Mouse (Mus musculus): ENCODE data around the gene Mical2. TPM values are rescaled to one million over a fixed set of nuclear protein-coding genes. Genes with fewer than 3 reads are reported as not detected.

The Mical2 gene
- polyA plus RNA-seq, 1 experiment, result 8.5 TPM

GRCm38 (mm10) chr7:112241211-112241944, 15.7 kb downstream of the Mical2 start:
- H3K27ac ChIP-seq (ENCODE audit: insufficient read depth, low read depth, low read length), result no peak overlapping the region
- no peak overlapping the region for H3K4me3 ChIP-seq (ENCODE audit: insufficient read depth, low read length)
- TF ChIP-seq POLR2A (IDR thresholded peaks at IDR 0.05; ENCODE audit: borderline replicate concordance, low read depth, low read length), result no peak
- TF ChIP-seq CTCF (IDR thresholded peaks at IDR 0.05; ENCODE audit: low read depth, low read length), result no peak

DNA sequence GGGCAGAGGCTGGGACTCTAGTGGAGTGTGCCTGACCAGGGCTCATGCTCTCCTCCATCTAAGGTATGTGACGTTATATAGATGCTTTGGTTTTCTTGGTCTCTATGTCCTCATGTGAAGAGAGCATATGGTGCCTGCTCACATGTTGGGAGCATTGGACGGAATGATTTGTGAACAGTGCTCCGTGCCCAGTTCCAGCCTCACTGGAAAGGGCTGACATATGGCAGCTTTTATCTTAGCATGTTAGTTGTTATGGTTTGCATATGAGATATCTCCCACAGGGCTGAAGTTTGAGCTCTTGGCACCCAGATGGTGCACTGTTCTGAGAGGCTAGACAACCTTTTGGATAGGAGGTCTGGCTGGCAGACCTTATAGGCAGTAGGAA, 16.3 kb downstream of the Mical2 start:
- Histone ChIP-seq H3K4me1 (ENCODE audit: control insufficient read depth, insufficient read depth, low read length) (peaks cover 33% of the 10 kb centered on the region), H3K4me3 (ENCODE audit: insufficient read depth, low read length) (no peak overlapping the region), H3K27ac (ENCODE audit: insufficient read depth, low read depth, low read length) (no peak overlapping the region)
- TF ChIP-seq CTCF (IDR thresholded peaks at IDR 0.05; ENCODE audit: low read depth, low read length), result no peak
- no peak for TF ChIP-seq POLR2A (IDR thresholded peaks at IDR 0.05; ENCODE audit: borderline replicate concordance, low read depth, low read length)

More at GRCm38 (mm10) chr7:112241211-112241944, 15.7 kb downstream of the Mical2 start:
- peaks cover 33% of the 10 kb centered on the region for H3K4me1 ChIP-seq (ENCODE audit: control insufficient read depth, insufficient read depth, low read length)

- no peak for TF ChIP-seq POLR2A (IDR thresholded peaks at IDR 0.05; ENCODE audit: borderline replicate concordance, low read depth, low read length)
- TF ChIP-seq CTCF (IDR thresholded peaks at IDR 0.05; ENCODE audit: low read depth, low read length), result no peak
- no peak overlapping the region for H3K27ac ChIP-seq (ENCODE audit: insufficient read depth, low read depth, low read length)
- peaks cover 27% of the 10 kb centered on the region for H3K4me1 ChIP-seq (ENCODE audit: control insufficient read depth, insufficient read depth, low read length)
- H3K4me3 ChIP-seq (ENCODE audit: insufficient read depth, low read length), result no peak overlapping the region
Measured at GRCm38 (mm10) chr7:112242587-112242986, 16.9 kb downstream of the Mical2 start.

DNA sequence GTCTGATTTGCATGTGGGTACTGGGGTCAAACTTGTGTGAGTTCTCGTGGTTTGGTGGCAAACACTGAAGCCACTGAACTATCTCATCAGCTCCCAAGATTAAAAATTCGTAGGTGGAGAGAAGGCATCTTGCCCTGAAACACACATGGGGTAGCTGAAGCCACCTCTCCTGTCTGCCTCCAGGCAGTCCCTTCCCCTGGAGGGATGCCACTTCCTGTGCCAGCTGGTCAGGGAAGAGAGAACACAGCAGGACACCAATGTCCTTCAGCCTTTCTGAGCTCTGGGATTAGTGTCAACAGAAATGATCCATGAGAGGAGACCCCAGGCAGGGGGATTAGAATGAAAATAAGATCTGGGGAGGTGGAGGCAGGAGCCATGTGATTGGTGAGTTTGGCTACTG, 18.4 kb downstream of the Mical2 start:
- Histone ChIP-seq H3K27ac (ENCODE audit: insufficient read depth, low read depth, low read length) (no peak overlapping the region), H3K4me3 (ENCODE audit: insufficient read depth, low read length) (no peak overlapping the region)

DNA sequence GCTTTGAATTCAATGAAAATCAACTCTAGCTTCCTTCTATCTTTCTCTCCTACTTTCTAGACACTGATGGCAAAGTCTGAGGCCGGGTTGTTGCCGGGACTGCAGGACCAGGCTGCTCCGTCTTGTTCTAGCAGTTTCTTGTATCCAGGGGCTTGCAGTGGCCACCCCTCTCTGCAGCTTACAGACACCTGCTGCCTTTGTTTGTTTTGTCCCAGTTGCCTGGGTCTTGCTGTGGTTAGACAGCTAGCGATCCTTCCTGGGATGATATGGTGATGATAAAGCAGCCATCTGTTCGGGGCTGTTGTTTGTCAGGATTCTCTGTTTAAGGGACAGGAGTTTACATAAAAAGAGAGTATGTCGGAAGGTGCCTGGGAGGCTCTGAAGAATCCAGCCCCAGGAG, 19.0 kb downstream of the Mical2 start:
- H3K27ac ChIP-seq (ENCODE audit: insufficient read depth, low read depth, low read length), result no peak overlapping the region
- H3K4me3 ChIP-seq (ENCODE audit: insufficient read depth, low read length), result no peak overlapping the region
- no peak for TF ChIP-seq CTCF (IDR thresholded peaks at IDR 0.05; ENCODE audit: low read depth, low read length)
- peaks cover 13% of the 10 kb centered on the region for H3K4me1 ChIP-seq (ENCODE audit: control insufficient read depth, insufficient read depth, low read length)

More for the DNA sequence above, 18.4 kb downstream of the Mical2 start:
- TF ChIP-seq POLR2A (IDR thresholded peaks at IDR 0.05; ENCODE audit: borderline replicate concordance, low read depth, low read length) (no peak), CTCF (IDR thresholded peaks at IDR 0.05; ENCODE audit: low read depth, low read length) (no peak)
- peaks cover 14% of the 10 kb centered on the region for H3K4me1 ChIP-seq (ENCODE audit: control insufficient read depth, insufficient read depth, low read length)

- H3K4me1 ChIP-seq (ENCODE audit: control insufficient read depth, insufficient read depth, low read length), result peaks cover 8% of the 10 kb centered on the region
- no peak overlapping the region for H3K27ac ChIP-seq (ENCODE audit: insufficient read depth, low read depth, low read length)
- no peak overlapping the region for H3K4me3 ChIP-seq (ENCODE audit: insufficient read depth, low read length)
- TF ChIP-seq CTCF (IDR thresholded peaks at IDR 0.05; ENCODE audit: low read depth, low read length) (no peak), POLR2A (IDR thresholded peaks at IDR 0.05; ENCODE audit: borderline replicate concordance, low read depth, low read length) (no peak)
Measured at GRCm38 (mm10) chr7:112245839-112246438, 20.3 kb downstream of the Mical2 start.

GRCm38 (mm10) chr7:112246442-112246841, 20.8 kb downstream of the Mical2 start:
- H3K4me1 ChIP-seq (ENCODE audit: control insufficient read depth, insufficient read depth, low read length), result peaks cover 8% of the 10 kb centered on the region
- TF ChIP-seq CTCF (IDR thresholded peaks at IDR 0.05; ENCODE audit: low read depth, low read length), result no peak
- TF ChIP-seq POLR2A (IDR thresholded peaks at IDR 0.05; ENCODE audit: borderline replicate concordance, low read depth, low read length), result no peak

DNA sequence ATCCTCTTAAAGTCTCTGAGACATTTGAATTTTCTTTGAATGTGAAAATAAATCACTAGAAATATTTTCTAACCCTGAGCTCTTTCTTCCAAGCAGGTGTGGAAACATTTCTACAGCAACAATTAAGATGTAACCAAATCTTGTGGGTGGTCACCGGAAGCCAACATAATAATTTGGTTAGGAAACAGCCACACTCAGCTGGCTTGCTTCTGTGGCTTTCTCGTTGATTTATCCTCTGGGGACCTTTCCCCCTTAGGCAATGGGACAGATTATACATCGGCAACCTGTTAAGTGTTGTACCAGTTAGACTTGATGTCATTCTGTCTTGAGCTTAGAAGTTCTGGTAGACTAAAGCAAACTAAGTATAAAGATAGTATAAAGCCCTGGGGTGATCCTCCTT, 22.2 kb downstream of the Mical2 start:
- H3K4me1 ChIP-seq (ENCODE audit: control insufficient read depth, insufficient read depth, low read length), result peaks cover 7% of the 10 kb centered on the region
- TF ChIP-seq CTCF (IDR thresholded peaks at IDR 0.05; ENCODE audit: low read depth, low read length) (no peak), POLR2A (IDR thresholded peaks at IDR 0.05; ENCODE audit: borderline replicate concordance, low read depth, low read length) (no peak)
- no peak overlapping the region for H3K27ac ChIP-seq (ENCODE audit: insufficient read depth, low read depth, low read length)
- H3K4me3 ChIP-seq (ENCODE audit: insufficient read depth, low read length), result no peak overlapping the region

More at GRCm38 (mm10) chr7:112246442-112246841, 20.8 kb downstream of the Mical2 start:
- no peak overlapping the region for H3K27ac ChIP-seq (ENCODE audit: insufficient read depth, low read depth, low read length)
- no peak overlapping the region for H3K4me3 ChIP-seq (ENCODE audit: insufficient read depth, low read length)

- TF ChIP-seq CTCF (IDR thresholded peaks at IDR 0.05; ENCODE audit: low read depth, low read length), result no peak
- no peak for TF ChIP-seq POLR2A (IDR thresholded peaks at IDR 0.05; ENCODE audit: borderline replicate concordance, low read depth, low read length)
- no peak overlapping the region for H3K27ac ChIP-seq (ENCODE audit: insufficient read depth, low read depth, low read length)
- H3K4me1 ChIP-seq (ENCODE audit: control insufficient read depth, insufficient read depth, low read length), result peaks cover 7% of the 10 kb centered on the region
- no peak overlapping the region for H3K4me3 ChIP-seq (ENCODE audit: insufficient read depth, low read length)
Measured at GRCm38 (mm10) chr7:112249476-112249875, 23.8 kb downstream of the Mical2 start.

DNA sequence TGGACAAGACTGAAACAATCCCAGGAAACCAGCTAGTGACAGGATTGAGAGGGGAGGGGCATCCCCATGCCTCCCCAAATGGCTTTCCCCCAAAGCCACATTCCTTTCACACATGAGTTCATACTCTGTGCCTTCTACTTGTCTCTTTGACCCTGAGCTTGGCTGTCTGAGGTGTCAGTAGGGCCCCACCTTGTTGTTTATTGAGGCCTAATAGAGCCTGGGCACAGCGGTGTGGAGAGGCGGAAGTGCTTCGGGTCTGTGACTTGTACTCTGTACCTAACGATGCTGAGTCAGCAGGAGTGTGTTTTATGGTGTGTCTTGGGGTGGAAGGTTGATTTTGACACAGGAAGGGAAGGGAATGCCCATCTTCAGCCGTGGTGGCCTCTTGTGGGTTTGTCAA, 26.4 kb downstream of the Mical2 start:
- peaks cover 7% of the 10 kb centered on the region for H3K4me1 ChIP-seq (ENCODE audit: control insufficient read depth, insufficient read depth, low read length)
- no peak overlapping the region for H3K4me3 ChIP-seq (ENCODE audit: insufficient read depth, low read length)
- TF ChIP-seq POLR2A (IDR thresholded peaks at IDR 0.05; ENCODE audit: borderline replicate concordance, low read depth, low read length) (no peak), CTCF (IDR thresholded peaks at IDR 0.05; ENCODE audit: low read depth, low read length) (no peak)
- no peak overlapping the region for H3K27ac ChIP-seq (ENCODE audit: insufficient read depth, low read depth, low read length)

Data from bone marrow macrophage, adult 2 months (primary cell).